Comparison of ENCODE assay signal across 8 mouse cellular contexts in genomic region chr6:13152062-13152640, GRCm38 (mm10).
A peak's percentile ranks its signal among the peaks of the same experiment; 100 is the strongest.
DNase-seq lines count a peak whose midpoint lies in the region.

No protein-coding gene starts in this region.

- peak; percentile 2 to 42 for DNase-seq in heart, adult 18-20 months
- DNase-seq in heart, adult 11 months: no peak
- DNase-seq in A20 (ENCODE audit: low read depth, low spot score): peak; percentile 50
- DNase-seq in adrenal gland, postnatal 10 days: peak; percentile 49
- peak; percentile 21 for DNase-seq in fibroblast of lung, adult 2 months (ENCODE audit: low read depth)
- DNase-seq in kidney, postnatal 14 days: peak; percentile 52
- DNase-seq in mesoderm, embryonic 11.5 days (ENCODE audit: low read depth, low spot score): peak; percentile 57
- peak; percentile 28 for DNase-seq in thymus, postnatal 4 days
